Mouse (Mus musculus) cerebellum, adult 2 months (tissue): ENCODE results near the gene Spdl1.

Experiments
- CTCF ChIP-seq: fragments of 200-500 bp; IDR thresholded peaks from 2 replicates; pipeline ENCODE4 v1.5.1; 2011; ENCODE audit warnings: low read depth, mild to moderate bottlenecking, control low read depth, low read length, moderate library complexity, borderline replicate concordance; ENCODE audit not compliant: insufficient read depth
- POLR2A ChIP-seq: fragments of 200-500 bp; IDR thresholded peaks from 2 replicates; pipeline ENCODE4 v1.6.1; 2011; ENCODE audit warnings: low read length, control low read depth, borderline replicate concordance; ENCODE audit not compliant: insufficient read depth

DNA sequence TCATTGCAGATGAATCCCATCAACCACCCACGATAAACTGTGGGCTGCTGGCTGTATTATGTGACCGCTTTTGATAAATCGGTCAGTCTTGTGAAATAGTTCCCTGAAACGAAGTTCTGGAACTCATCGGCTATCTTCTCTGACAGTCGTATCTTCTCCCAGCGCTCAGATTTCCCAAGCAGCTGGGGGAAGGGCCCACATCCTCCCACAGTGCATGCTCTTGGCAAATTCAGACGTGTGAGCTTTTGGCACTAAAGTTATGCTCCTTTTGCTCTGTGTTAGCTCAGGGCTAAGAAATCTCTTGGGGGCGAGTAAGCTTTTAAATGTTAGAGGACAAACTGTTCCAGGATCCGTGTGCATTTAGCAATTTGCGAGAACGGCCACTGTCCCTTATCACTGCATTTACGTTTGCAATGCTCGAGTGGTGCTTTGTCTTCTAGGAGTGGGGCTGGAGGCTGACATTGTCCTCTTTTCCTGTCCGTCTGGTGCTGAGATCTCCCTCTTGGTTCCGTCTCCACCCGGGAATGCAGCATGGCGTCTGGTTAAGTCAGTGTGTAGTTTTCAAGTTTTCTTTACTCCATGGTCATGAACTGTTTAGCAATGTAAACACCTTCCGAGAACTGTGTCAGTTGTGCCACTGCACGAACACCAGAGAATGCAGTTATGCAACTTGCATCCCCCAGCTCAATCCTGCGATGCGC is 12.3 kb upstream of the Spdl1 start:
- TF ChIP-seq CTCF (no peak), POLR2A (no peak)
